Mouse (Mus musculus) ES-E14 (cell line): ENCODE measurements around the gene E2f6. TPM values are rescaled to one million over a fixed set of nuclear protein-coding genes. Genes with fewer than 3 reads are reported as not detected.

ENCODE experiments used
- DNase-seq: peaks from one replicate; pipeline ENCODE4 v3.0.0-alpha.2; 2013; ENCODE audit warnings: low read depth, low spot score
- H3K27ac ChIP-seq: 2 replicates; pipeline ENCODE4 v1.5.1; 2012; ENCODE audit warnings: low read depth, mild to moderate bottlenecking, low read length, moderate library complexity, mixed read lengths; ENCODE audit not compliant: poor library complexity, insufficient read depth, severe bottlenecking
- H3K36me3 ChIP-seq: 2 replicates; pipeline ENCODE4 v1.6.1; 2012; ENCODE audit warnings: mild to moderate bottlenecking, low read length, moderate library complexity, mixed read lengths; ENCODE audit not compliant: control insufficient read depth, poor library complexity, insufficient read depth, severe bottlenecking
- H3K4me1 ChIP-seq, 2 experiments: fragments of 150-350 bp in 1 of 2; sonication (generic) in 1 of 2; 2 replicates each; pipeline ENCODE4 v1.6.1; 2012; ENCODE audit warnings: low read length in 2 of 2, mild to moderate bottlenecking in 1 of 2, mixed read lengths in 1 of 2; ENCODE audit not compliant: control insufficient read depth in 2 of 2, insufficient read depth in 2 of 2, poor library complexity in 1 of 2
- H3K4me3 ChIP-seq, 2 experiments: fragments of 150-350 bp in 1 of 2; sonication (generic) in 1 of 2; 2 replicates each; pipeline ENCODE4 v1.5.1; 2012; ENCODE audit warnings: low read length in 2 of 2, low read depth in 1 of 2, mild to moderate bottlenecking in 1 of 2, mixed read lengths in 1 of 2; ENCODE audit not compliant: insufficient read depth in 1 of 2, poor library complexity in 1 of 2, severe bottlenecking in 1 of 2
- H3K9ac ChIP-seq: 2 replicates; pipeline ENCODE4 v1.6.1; 2012; ENCODE audit warnings: low read depth, mild to moderate bottlenecking, low read length, mixed read lengths; ENCODE audit not compliant: poor library complexity, insufficient read depth, severe bottlenecking
- H3K9me3 ChIP-seq: fragments of 150-350 bp; sonication (generic); 2 replicates; pipeline ENCODE4 v1.6.1; 2012; ENCODE audit warnings: low read depth, mild to moderate bottlenecking, low read length; ENCODE audit not compliant: control insufficient read depth, insufficient read depth
- CHD2 ChIP-seq: IDR thresholded peaks from 2 replicates; pipeline ENCODE4 v1.6.1; 2014; ENCODE audit warnings: mild to moderate bottlenecking, low read depth, low read length, inconsistent platforms
- HCFC1 ChIP-seq: IDR thresholded peaks from 2 replicates; pipeline ENCODE4 v1.6.1; 2012; ENCODE audit warnings: low read length, inconsistent platforms, borderline replicate concordance; ENCODE audit not compliant: insufficient read depth
- MAFK ChIP-seq: IDR thresholded peaks from 2 replicates; pipeline ENCODE4 v1.6.1; 2014; ENCODE audit warnings: mild to moderate bottlenecking, low read depth, low read length, inconsistent platforms; ENCODE audit not compliant: insufficient read depth
- ZC3H11A ChIP-seq: IDR thresholded peaks from 2 replicates; pipeline ENCODE4 v1.6.1; 2012; ENCODE audit warnings: low read depth, mild to moderate bottlenecking, inconsistent platforms, low read length, borderline replicate concordance
- ZNF384 ChIP-seq: IDR thresholded peaks from 2 replicates; pipeline ENCODE4 v1.6.1; 2012; ENCODE audit warnings: low read depth, low read length, inconsistent platforms
- in situ Hi-C, 2 experiments: fragments of 600-800 bp; cut with MboI; formaldehyde crosslinking; loops; one replicate each; pipeline ENCODE4 v1.15.1; 2025; ENCODE audit warnings: low sequenced_read_pairs in 2 of 2, inconsistent platforms in 1 of 2; ENCODE audit not compliant: unreplicated experiment in 2 of 2
- total RNA-seq: library from RNA; depleted of rRNA; stranded (reverse); fragments of 300-350 nt; gene quantifications from 2 replicates; pipeline ENCODE4 v1.2.3, GENCODE M21; 2012

The E2f6 gene
- total RNA-seq, 1 experiment, result 12.0 TPM

- DNase-seq, result no peak
- Histone ChIP-seq H3K27ac (no peak overlapping the region), H3K4me1 (no peaks in the 10 kb centered on the region), H3K9ac (no peak overlapping the region), H3K9me3 (no peaks in the 10 kb centered on the region), H3K4me3 (no peak overlapping the region), H3K36me3 (peaks cover 27% of the 10 kb centered on the region)
- in situ Hi-C loops, result no loop called here
- no peak for TF ChIP-seq CHD2
- TF ChIP-seq HCFC1, result no peak
- TF ChIP-seq ZC3H11A, result no peak
- TF ChIP-seq MAFK, result no peak
These were observed 12.9 kb downstream of the E2f6 start for GRCm38 (mm10) chr12:16823701-16824100.

- peaks cover 6% of the 10 kb centered on the region for H3K36me3 ChIP-seq
These were observed 17.7 kb downstream of the E2f6 start for GRCm38 (mm10) chr12:16828505-16828904.

GRCm38 (mm10) chr12:16829785-16830184, 19.0 kb downstream of the E2f6 start:
- H3K36me3 ChIP-seq, result peaks cover 5% of the 10 kb centered on the region
- TF ChIP-seq HCFC1 (no peak), ZC3H11A (no peak), CHD2 (no peak)

More at GRCm38 (mm10) chr12:16828505-16828904, 17.7 kb downstream of the E2f6 start:
- H3K4me3 ChIP-seq, result no peak overlapping the region
- no peak overlapping the region for H3K27ac ChIP-seq
- DNase-seq, result no peak
- no peak for TF ChIP-seq MAFK
- TF ChIP-seq HCFC1, result no peak
- TF ChIP-seq ZNF384, result no peak
- no peak for TF ChIP-seq CHD2
- TF ChIP-seq ZC3H11A, result no peak
- no peaks in the 10 kb centered on the region for H3K9me3 ChIP-seq
- in situ Hi-C loops, result no loop called here
- H3K9ac ChIP-seq, result no peak overlapping the region
- no peaks in the 10 kb centered on the region for H3K4me1 ChIP-seq

GRCm38 (mm10) chr12:16831071-16831470, 20.3 kb downstream of the E2f6 start:
- TF ChIP-seq ZC3H11A (no peak), CHD2 (no peak), ZNF384 (no peak), MAFK (no peak), HCFC1 (no peak)
- Histone ChIP-seq H3K4me1 (no peaks in the 10 kb centered on the region), H3K9me3 (no peaks in the 10 kb centered on the region), H3K36me3 (no peaks in the 10 kb centered on the region; the same call in 1 of the 2 replicates), H3K27ac (no peak overlapping the region), H3K4me3 (no peak overlapping the region), H3K9ac (no peak overlapping the region)
- DNase-seq, result no peak
- in situ Hi-C loops, result no loop called here

More at GRCm38 (mm10) chr12:16829785-16830184, 19.0 kb downstream of the E2f6 start:
- no peak for DNase-seq
- H3K27ac ChIP-seq, result no peak overlapping the region
- in situ Hi-C loops, result no loop called here
- H3K9ac ChIP-seq, result no peak overlapping the region
- H3K4me1 ChIP-seq, result no peaks in the 10 kb centered on the region
- H3K9me3 ChIP-seq, result no peaks in the 10 kb centered on the region
- no peak overlapping the region for H3K4me3 ChIP-seq

GRCm38 (mm10) chr12:16834701-16835100, 23.9 kb downstream of the E2f6 start:
- Histone ChIP-seq H3K9ac (no peak overlapping the region), H3K27ac (no peak overlapping the region), H3K4me3 (no peak overlapping the region), H3K4me1 (no peaks in the 10 kb centered on the region; a peak in 1 of 4 replicates), H3K9me3 (no peaks in the 10 kb centered on the region), H3K36me3 (no peaks in the 10 kb centered on the region)
- in situ Hi-C loops, result loop anchor here in 1 of 2 experiments (5.0 kb wide), 1 partner anchor 38 kb away; no protein-coding TSS in a partner anchor
- TF ChIP-seq MAFK (no peak), CHD2 (no peak), HCFC1 (no peak), ZC3H11A (no peak), ZNF384 (no peak)
- no peak for DNase-seq
